Mouse (Mus musculus) cortical plate, adult 2 months (tissue): ENCODE data around the gene Ptgs2.

ENCODE experiments used
- CTCF ChIP-seq: fragments of 200-500 bp; IDR thresholded peaks from 2 replicates; pipeline ENCODE4 v1.5.1; 2011; ENCODE audit warnings: mild to moderate bottlenecking, control low read depth, low read length; ENCODE audit not compliant: insufficient read depth; ENCODE audit errors: extremely low read depth
- POLR2A ChIP-seq: fragments of 200-500 bp; IDR thresholded peaks from 2 replicates; pipeline ENCODE4 v1.6.1; 2011; ENCODE audit warnings: mild to moderate bottlenecking, low read length, control low read depth; ENCODE audit not compliant: insufficient read depth; ENCODE audit errors: extremely low read depth

DNA sequence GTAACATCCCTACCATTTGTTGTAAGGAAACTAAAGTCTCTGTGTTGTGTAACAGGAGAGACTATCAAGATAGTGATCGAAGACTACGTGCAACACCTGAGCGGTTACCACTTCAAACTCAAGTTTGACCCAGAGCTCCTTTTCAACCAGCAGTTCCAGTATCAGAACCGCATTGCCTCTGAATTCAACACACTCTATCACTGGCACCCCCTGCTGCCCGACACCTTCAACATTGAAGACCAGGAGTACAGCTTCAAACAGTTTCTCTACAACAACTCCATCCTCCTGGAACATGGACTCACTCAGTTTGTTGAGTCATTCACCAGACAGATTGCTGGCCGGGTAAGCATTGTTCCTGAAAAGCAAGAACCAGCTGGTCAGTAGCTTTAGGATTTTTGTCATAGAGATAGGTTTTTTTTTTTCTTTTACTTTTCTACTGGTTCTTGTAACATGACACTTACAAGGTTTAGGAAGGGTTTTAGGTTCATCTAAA, 4.4 kb downstream of the Ptgs2 start:
- TF ChIP-seq CTCF = no peak
- no peak for TF ChIP-seq POLR2A
